Mouse (Mus musculus): ENCODE measurements at regions not wholly inside any gene's neighbourhood (a gene's known extent, or its start where the extent isn't known, plus 50 kb on each side); places are given as distances from the start of the nearest gene placed in this dataset.

- WGBS, result 62% methylated on average over 9 of the region's 9 CpGs
- H3K4me3 ChIP-seq (ENCODE audit: insufficient read depth, low read depth, low read length), result no peak overlapping the region
Measured at GRCm38 (mm10) chr13:112192192-112192905, 95.9 kb upstream of the Ankrd55 start.

DNA sequence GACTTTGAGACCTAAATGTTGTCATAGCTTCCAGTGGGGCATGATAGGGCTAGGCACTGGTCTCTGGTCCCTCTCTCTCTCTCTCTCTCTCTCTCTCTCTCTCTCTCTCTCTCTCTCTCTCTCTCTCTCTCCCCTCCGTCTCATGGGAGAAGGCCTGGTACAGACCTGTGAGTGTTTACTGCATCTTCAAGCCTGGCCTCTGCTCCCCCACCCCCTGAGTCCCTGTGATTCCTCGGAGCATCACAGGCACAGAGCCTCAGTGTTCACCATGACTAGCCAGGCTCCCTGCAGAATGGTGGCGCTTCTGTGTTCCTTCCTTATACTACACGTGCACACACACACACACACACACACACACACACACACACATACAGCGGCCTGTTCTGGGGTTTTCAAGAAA is 94.6 kb upstream of the Ankrd55 start:
- Histone ChIP-seq H3K27ac (ENCODE audit: insufficient read depth, low read depth, low read length) (no peak overlapping the region), H3K4me1 (ENCODE audit: control insufficient read depth, insufficient read depth, low read length) (peaks cover 14% of the 10 kb centered on the region), H3K4me3 (ENCODE audit: insufficient read depth, low read depth, low read length) (no peak overlapping the region)
- TF ChIP-seq POLR2A (IDR thresholded peaks at IDR 0.05; ENCODE audit: insufficient read depth, low read depth, low read length) (no peak), CTCF (IDR thresholded peaks at IDR 0.05; ENCODE audit: insufficient read depth, low read depth, low read length) (no peak)
- 77% methylated on average over 5 of the region's 5 CpGs for WGBS

More at GRCm38 (mm10) chr13:112192192-112192905, 95.9 kb upstream of the Ankrd55 start:
- TF ChIP-seq CTCF (IDR thresholded peaks at IDR 0.05; ENCODE audit: insufficient read depth, low read depth, low read length), result no peak
- no peak for TF ChIP-seq POLR2A (IDR thresholded peaks at IDR 0.05; ENCODE audit: insufficient read depth, low read depth, low read length)
- Histone ChIP-seq H3K4me1 (ENCODE audit: control insufficient read depth, insufficient read depth, low read length) (peaks cover 7% of the 10 kb centered on the region), H3K27ac (ENCODE audit: insufficient read depth, low read depth, low read length) (no peak overlapping the region)

- peaks cover 14% of the 10 kb centered on the region for H3K4me1 ChIP-seq (ENCODE audit: control insufficient read depth, insufficient read depth, low read length)
- WGBS, result 90% methylated on average over 5 of the region's 5 CpGs
- no peak overlapping the region for H3K27ac ChIP-seq (ENCODE audit: insufficient read depth, low read depth, low read length)
- TF ChIP-seq POLR2A (IDR thresholded peaks at IDR 0.05; ENCODE audit: insufficient read depth, low read depth, low read length), result no peak
- no peak for TF ChIP-seq CTCF (IDR thresholded peaks at IDR 0.05; ENCODE audit: insufficient read depth, low read depth, low read length)
- no peak overlapping the region for H3K4me3 ChIP-seq (ENCODE audit: insufficient read depth, low read depth, low read length)
Measured at GRCm38 (mm10) chr13:112194991-112195390, 93.3 kb upstream of the Ankrd55 start.

GRCm38 (mm10) chr13:112196789-112197188 is 91.5 kb upstream of the Ankrd55 start:
- WGBS, result 5% methylated on average over 13 of the region's 13 CpGs
- TF ChIP-seq POLR2A (IDR thresholded peaks at IDR 0.05; ENCODE audit: insufficient read depth, low read depth, low read length) (no peak), CTCF (IDR thresholded peaks at IDR 0.05; ENCODE audit: insufficient read depth, low read depth, low read length) (peak; percentile 38; the same call in 1 of the 2 replicates)
- H3K27ac ChIP-seq (ENCODE audit: insufficient read depth, low read depth, low read length), result peak overlapping the region; percentile 83
- no peak overlapping the region for H3K4me3 ChIP-seq (ENCODE audit: insufficient read depth, low read depth, low read length)
- H3K4me1 ChIP-seq (ENCODE audit: control insufficient read depth, insufficient read depth, low read length), result peaks cover 14% of the 10 kb centered on the region

GRCm38 (mm10) chr13:112203721-112204120 is 84.5 kb upstream of the Ankrd55 start:
- 50% methylated on average over 8 of the region's 8 CpGs for WGBS
- Histone ChIP-seq H3K4me3 (ENCODE audit: insufficient read depth, low read depth, low read length) (no peak overlapping the region), H3K4me1 (ENCODE audit: control insufficient read depth, insufficient read depth, low read length) (peaks cover 23% of the 10 kb centered on the region), H3K27ac (ENCODE audit: insufficient read depth, low read depth, low read length) (peak overlapping the region; percentile 40; the same call in 1 of the 2 replicates)
- TF ChIP-seq POLR2A (IDR thresholded peaks at IDR 0.05; ENCODE audit: insufficient read depth, low read depth, low read length) (no peak), CTCF (IDR thresholded peaks at IDR 0.05; ENCODE audit: insufficient read depth, low read depth, low read length) (no peak)

DNA sequence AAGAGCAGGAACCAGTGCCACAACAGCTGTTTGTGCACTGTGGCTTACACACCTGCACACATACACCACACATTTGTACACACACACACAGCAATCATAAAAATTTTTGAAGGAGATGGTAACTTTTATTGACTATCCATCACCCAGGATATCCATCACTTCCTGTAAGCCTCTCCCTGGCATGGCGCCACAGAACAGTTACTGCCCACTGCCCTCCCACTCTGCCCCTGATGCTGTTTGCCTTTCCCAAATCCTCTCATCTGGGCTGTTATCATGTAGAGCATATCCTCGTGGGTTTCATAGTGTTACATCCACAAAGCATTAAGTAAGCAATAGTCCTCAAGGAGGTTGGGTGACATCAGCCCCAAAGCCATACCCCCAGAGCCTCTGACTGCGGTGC is 84.0 kb upstream of the Ankrd55 start:
- Histone ChIP-seq H3K4me1 (ENCODE audit: control insufficient read depth, insufficient read depth, low read length) (peaks cover 23% of the 10 kb centered on the region), H3K27ac (ENCODE audit: insufficient read depth, low read depth, low read length) (0 out of 2 replicates have a peak overlapping the region, but pooled peaks have one; percentile 40), H3K4me3 (ENCODE audit: insufficient read depth, low read depth, low read length) (no peak overlapping the region)
- no peak for TF ChIP-seq CTCF (IDR thresholded peaks at IDR 0.05; ENCODE audit: insufficient read depth, low read depth, low read length)
- no peak for TF ChIP-seq POLR2A (IDR thresholded peaks at IDR 0.05; ENCODE audit: insufficient read depth, low read depth, low read length)
- WGBS, result 63% methylated on average over 3 of the region's 3 CpGs

GRCm38 (mm10) chr13:112204813-112205212 is 83.4 kb upstream of the Ankrd55 start:
- Histone ChIP-seq H3K4me3 (ENCODE audit: insufficient read depth, low read depth, low read length) (no peak overlapping the region), H3K27ac (ENCODE audit: insufficient read depth, low read depth, low read length) (0 out of 2 replicates have a peak overlapping the region, but pooled peaks have one; percentile 69), H3K4me1 (ENCODE audit: control insufficient read depth, insufficient read depth, low read length) (peaks cover 23% of the 10 kb centered on the region)
- WGBS, result 26% methylated on average over 5 of the region's 5 CpGs
- TF ChIP-seq CTCF (IDR thresholded peaks at IDR 0.05; ENCODE audit: insufficient read depth, low read depth, low read length) (no peak), POLR2A (IDR thresholded peaks at IDR 0.05; ENCODE audit: insufficient read depth, low read depth, low read length) (no peak)

GRCm38 (mm10) chr13:112207617-112208235 is 80.5 kb upstream of the Ankrd55 start:
- TF ChIP-seq POLR2A (IDR thresholded peaks at IDR 0.05; ENCODE audit: insufficient read depth, low read depth, low read length), result no peak
- TF ChIP-seq CTCF (IDR thresholded peaks at IDR 0.05; ENCODE audit: insufficient read depth, low read depth, low read length), result no peak
- Histone ChIP-seq H3K27ac (ENCODE audit: insufficient read depth, low read depth, low read length) (peak overlapping the region; percentile 49; the same call in 1 of the 2 replicates), H3K4me3 (ENCODE audit: insufficient read depth, low read depth, low read length) (no peak overlapping the region), H3K4me1 (ENCODE audit: control insufficient read depth, insufficient read depth, low read length) (peaks cover 28% of the 10 kb centered on the region)
- WGBS, result 33% methylated on average over 12 of the region's 12 CpGs

DNA sequence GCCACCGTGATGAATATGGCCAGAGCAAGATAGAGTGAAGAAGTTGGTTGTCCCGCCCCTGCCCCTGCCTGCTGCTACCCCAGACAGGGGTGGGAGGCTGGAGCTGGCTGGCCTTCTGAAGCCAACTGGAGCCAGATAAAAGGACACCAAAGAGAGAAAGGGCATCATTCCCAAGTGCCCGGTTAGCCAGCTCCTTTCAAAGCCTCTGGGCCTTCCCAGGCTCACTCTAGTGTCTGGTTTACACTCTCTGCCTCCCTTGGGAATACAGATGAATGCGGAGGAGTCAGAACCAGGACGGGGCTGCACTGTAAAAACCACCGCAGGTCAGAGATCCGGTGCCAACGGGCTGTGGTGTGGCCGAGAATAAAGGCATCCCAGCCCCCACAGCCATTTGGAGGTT is 76.4 kb upstream of the Ankrd55 start:
- Histone ChIP-seq H3K27ac (ENCODE audit: insufficient read depth, low read depth, low read length) (no peak overlapping the region), H3K4me1 (ENCODE audit: control insufficient read depth, insufficient read depth, low read length) (peaks cover 22% of the 10 kb centered on the region), H3K4me3 (ENCODE audit: insufficient read depth, low read depth, low read length) (no peak overlapping the region)
- no peak for TF ChIP-seq POLR2A (IDR thresholded peaks at IDR 0.05; ENCODE audit: insufficient read depth, low read depth, low read length)
- WGBS, result 46% methylated on average over 9 of the region's 9 CpGs

Measured in olfactory bulb, adult 2 months (tissue).